Comparison of ENCODE assay signal across 8 mouse cellular contexts in the genomic region with DNA sequence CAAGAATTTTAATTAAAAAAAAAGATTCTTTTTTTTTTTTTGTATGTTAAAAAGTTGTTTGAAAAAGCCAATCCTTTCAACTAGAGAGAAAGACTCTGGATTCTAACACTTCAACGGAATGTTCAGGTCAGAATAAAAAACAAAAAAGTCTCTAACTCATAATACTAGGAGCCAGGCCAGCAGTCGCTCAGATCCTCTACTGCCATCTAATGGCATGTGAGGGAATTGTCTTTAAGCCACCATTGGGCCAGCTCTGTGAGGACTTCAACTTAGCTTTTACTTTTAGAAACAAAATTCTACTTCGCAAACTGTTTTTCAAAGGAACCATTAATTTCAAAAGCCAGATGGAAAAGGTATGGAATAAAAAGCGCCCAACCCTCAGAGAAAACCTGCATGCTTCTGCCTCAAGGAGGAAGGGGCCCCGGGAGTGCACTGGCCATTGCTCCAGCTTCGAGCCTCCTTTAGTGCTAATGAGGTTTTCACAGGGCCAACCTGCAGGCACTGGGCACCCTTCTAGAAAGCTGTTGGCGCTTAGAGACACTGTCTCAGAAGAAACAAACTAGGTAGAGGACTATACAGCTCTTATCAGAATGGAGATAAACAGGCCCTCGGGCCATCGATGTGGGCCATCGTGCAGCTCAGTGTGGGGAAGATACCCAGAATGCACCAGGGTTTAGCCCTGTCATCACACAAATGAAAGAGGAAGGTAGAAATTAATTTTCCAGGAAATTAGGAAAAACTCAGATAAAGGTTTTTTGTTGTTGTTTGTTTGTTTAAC. TPM values are rescaled to one million over a fixed set of nuclear protein-coding genes. Genes with fewer than 3 reads are reported as not detected.
DNase-seq lines count a peak whose midpoint lies in the region; ATAC-seq and TF ChIP-seq lines count a peak whose summit lies in the region.

No protein-coding gene starts in this region.

- peaks cover 3% of the 10 kb centered on the region; the same call in 1 of the 2 replicates for H3K36me3 ChIP-seq in forebrain, embryonic 11.5 days (ENCODE audit: control insufficient read depth, insufficient read depth, low read length)
- peaks cover 19% of the 10 kb centered on the region for H3K36me3 ChIP-seq in forebrain, embryonic 15.5 days
- H3K36me3 ChIP-seq in lung, embryonic 14.5 days (ENCODE audit: insufficient read depth) = peaks cover 5% of the 10 kb centered on the region; the same call in 1 of the 2 replicates

- no peak overlapping the region for H3K4me2 ChIP-seq in forebrain, embryonic 11.5 days (ENCODE audit: low read depth, low read length, severe bottlenecking)
- H3K4me2 ChIP-seq in forebrain, embryonic 15.5 days (replicated peaks) = no peak overlapping the region
- no peak overlapping the region for H3K4me2 ChIP-seq in lung, embryonic 14.5 days

- H3K4me1 ChIP-seq in forebrain, embryonic 11.5 days (replicated peaks; ENCODE audit: control insufficient read depth, insufficient read depth, low read length) = no peaks in the 10 kb centered on the region
- no peaks in the 10 kb centered on the region for H3K4me1 ChIP-seq in forebrain, embryonic 15.5 days
- H3K4me1 ChIP-seq in cortical plate, adult 2 months (ENCODE audit: control insufficient read depth, insufficient read depth, low read length) = no peaks in the 10 kb centered on the region
- no peaks in the 10 kb centered on the region for H3K4me1 ChIP-seq in lung, embryonic 14.5 days (ENCODE audit: insufficient read depth)

- no peaks in the 10 kb centered on the region for H3K9me3 ChIP-seq in forebrain, embryonic 11.5 days (ENCODE audit: control insufficient read depth, low read length)
- no peaks in the 10 kb centered on the region for H3K9me3 ChIP-seq in forebrain, embryonic 15.5 days
- no peaks in the 10 kb centered on the region for H3K9me3 ChIP-seq in lung, embryonic 14.5 days (ENCODE audit: low read depth, low read length)

- no peak for DNase-seq in forebrain, embryonic 11.5 days (ENCODE audit: low spot score)
- DNase-seq in right cerebral cortex, postnatal 10 days (ENCODE audit: low spot score in 2 of 2) = peak; percentile 42 to 49
- DNase-seq in right cerebral cortex, postnatal 14 days = no peak
- DNase-seq in hindlimb bud, embryonic 11.5 days (ENCODE audit: extremely low spot score, low read depth, low spot score) = peak; percentile 42
- peak; percentile 85 for DNase-seq in lung, embryonic 14.5 days
- peak; percentile 58 to 76 for DNase-seq in spleen, postnatal 4 days (ENCODE audit: low spot score in 2 of 2)

- H3K4me3 ChIP-seq in forebrain, embryonic 11.5 days (ENCODE audit: low read depth, low read length) = no peak overlapping the region
- H3K4me3 ChIP-seq in forebrain, embryonic 15.5 days = no peak overlapping the region
- H3K4me3 ChIP-seq in cortical plate, adult 2 months (ENCODE audit: insufficient read depth, low read length) = no peak overlapping the region
- no peak overlapping the region for H3K4me3 ChIP-seq in lung, embryonic 14.5 days (ENCODE audit: low read depth, low read length)

- no peak overlapping the region for H3K9ac ChIP-seq in forebrain, embryonic 11.5 days (ENCODE audit: low read length)
- H3K9ac ChIP-seq in forebrain, embryonic 15.5 days (replicated peaks) = no peak overlapping the region
- H3K9ac ChIP-seq in lung, embryonic 14.5 days = no peak overlapping the region

- no peaks in the 10 kb centered on the region for H3K27me3 ChIP-seq in forebrain, embryonic 11.5 days (ENCODE audit: control insufficient read depth, insufficient read depth, low read length)
- H3K27me3 ChIP-seq in forebrain, embryonic 15.5 days = no peaks in the 10 kb centered on the region
- H3K27me3 ChIP-seq in lung, embryonic 14.5 days (ENCODE audit: insufficient read depth, low read length) = no peaks in the 10 kb centered on the region

- H3K27ac ChIP-seq in forebrain, embryonic 11.5 days (ENCODE audit: low read depth, low read length) = no peak overlapping the region
- no peak overlapping the region for H3K27ac ChIP-seq in forebrain, embryonic 15.5 days (replicated peaks)
- no peak overlapping the region for H3K27ac ChIP-seq in cortical plate, adult 2 months (ENCODE audit: insufficient read depth, low read length)
- H3K27ac ChIP-seq in lung, embryonic 14.5 days (ENCODE audit: low read depth) = no peak overlapping the region

- TF ChIP-seq CTCF in cortical plate, adult 2 months (IDR thresholded peaks at IDR 0.05; ENCODE audit: extremely low read depth, insufficient read depth, low read length) = peak; percentile 82
- peak; percentile 76 for TF ChIP-seq CTCF in lung, embryonic 14.5 days (IDR thresholded peaks at IDR 0.05; ENCODE audit: low read depth)

- WGBS in forebrain, embryonic 11.5 days = 63% methylated on average over 10 of the region's 10 CpGs
- WGBS in forebrain, embryonic 15.5 days = 64% methylated on average over 10 of the region's 10 CpGs
- 56% methylated on average over 10 of the region's 10 CpGs for WGBS in lung, embryonic 14.5 days

- 0 out of 2 replicates have a peak, but pooled peaks have one; percentile 58 for ATAC-seq in forebrain, embryonic 11.5 days (replicated peaks; ENCODE audit: low FRiP score)
- no peak for ATAC-seq in forebrain, embryonic 15.5 days (replicated peaks)
- peak; percentile 68; the same call in 1 of the 2 replicates for ATAC-seq in lung, embryonic 14.5 days (ENCODE audit: insufficient read depth)

- TF ChIP-seq POLR2A in cortical plate, adult 2 months (IDR thresholded peaks at IDR 0.05; ENCODE audit: extremely low read depth, insufficient read depth, low read length) = no peak

RNA-seq across cellular contexts. Expression of a gene that starts 6.9 kb away (rescaled TPM):
- 22.5 and 23.9 TPM in 2 replicates for polyA plus RNA-seq in forebrain, embryonic 11.5 days (2014; fragmentation: Nextera tagmentation; extraction: Ambion mirVana)
- polyA plus RNA-seq in forebrain, embryonic 15.5 days (2015; fragmentation: Nextera tagmentation; extraction: Ambion mirVana) = 23.4 and 24.1 TPM in 2 replicates
- polyA plus RNA-seq in cortical plate, adult 2 months (2012; rRNA removed) = 24.3 and 24.4 TPM in 2 replicates
- 25.4 and 26.1 TPM in 2 replicates for polyA plus RNA-seq in lung, embryonic 14.5 days (2014; fragmentation: Nextera tagmentation; extraction: Ambion mirVana)

RNA-seq across cellular contexts. Expression of a gene that starts 25.6 kb away (rescaled TPM):
- polyA plus RNA-seq in forebrain, embryonic 11.5 days (2014; fragmentation: Nextera tagmentation; extraction: Ambion mirVana) = 9.2 and 9.4 TPM in 2 replicates
- polyA plus RNA-seq in forebrain, embryonic 15.5 days (2015; fragmentation: Nextera tagmentation; extraction: Ambion mirVana) = 9.7 and 9.9 TPM in 2 replicates
- polyA plus RNA-seq in cortical plate, adult 2 months (2012; rRNA removed) = 7.2 and 9.3 TPM in 2 replicates
- polyA plus RNA-seq in lung, embryonic 14.5 days (2014; fragmentation: Nextera tagmentation; extraction: Ambion mirVana) = 4.1 and 4.7 TPM in 2 replicates

Comparison
In these comparisons a context has a peak if more than half of its experiments do, and no peak if none do; other contexts are left out.
1. DNase-seq: peak in right cerebral cortex, postnatal 10 days (2 of 2), hindlimb bud, embryonic 11.5 days (single experiment), lung, embryonic 14.5 days (single experiment) and spleen, postnatal 4 days (2 of 2); none in forebrain, embryonic 11.5 days (single experiment) and right cerebral cortex, postnatal 14 days (single experiment).